In genomic region chr9:40628130-40629069, GRCm38 (mm10) we compare ENCODE assay signal across 8 mouse cellular contexts. TPM values are rescaled to one million over a fixed set of nuclear protein-coding genes. Genes with fewer than 3 reads are reported as not detected.
A peak's percentile ranks its signal among the peaks of the same experiment; 100 is the strongest.
DNase-seq lines count a peak whose midpoint lies in the region; ATAC-seq lines count a peak whose summit lies in the region.

No protein-coding gene starts in this region.

- no peak for ATAC-seq in CD4-positive, CD25-positive, alpha-beta regulatory T cell, adult 4 months
- no peak for ATAC-seq in embryonic facial prominence, embryonic 11.5 days (replicated peaks; ENCODE audit: insufficient number of reproducible peaks, low FRiP score, low TSS enrichment, low read depth)
- ATAC-seq in kidney, embryonic 14.5 days (ENCODE audit: low FRiP score, low TSS enrichment), result peak; percentile 58; the same call in 1 of the 2 replicates
- ATAC-seq in liver, embryonic 16.5 days (ENCODE audit: low read depth), result peak; percentile 61

- H3K9me3 ChIP-seq in embryonic facial prominence, embryonic 11.5 days (replicated peaks; ENCODE audit: control insufficient read depth, low read length), result no peaks in the 10 kb centered on the region
- no peaks in the 10 kb centered on the region for H3K9me3 ChIP-seq in kidney, embryonic 14.5 days (ENCODE audit: control insufficient read depth, low read length)
- no peaks in the 10 kb centered on the region for H3K9me3 ChIP-seq in liver, embryonic 16.5 days (replicated peaks; ENCODE audit: control insufficient read depth, low read length)

- no peak overlapping the region for H3K4me2 ChIP-seq in embryonic facial prominence, embryonic 11.5 days (ENCODE audit: low read depth, low read length)
- H3K4me2 ChIP-seq in kidney, embryonic 14.5 days (replicated peaks; ENCODE audit: low read depth, low read length), result no peak overlapping the region
- H3K4me2 ChIP-seq in liver, embryonic 16.5 days (ENCODE audit: low read depth, low read length), result no peak overlapping the region

- H3K27me3 ChIP-seq in embryonic facial prominence, embryonic 11.5 days (ENCODE audit: control insufficient read depth, insufficient read depth, low read length), result no peaks in the 10 kb centered on the region
- no peaks in the 10 kb centered on the region for H3K27me3 ChIP-seq in kidney, embryonic 14.5 days (ENCODE audit: control insufficient read depth, insufficient read depth, low read length)
- no peaks in the 10 kb centered on the region for H3K27me3 ChIP-seq in liver, embryonic 16.5 days (ENCODE audit: control insufficient read depth, insufficient read depth, low read depth, low read length)

- H3K4me3 ChIP-seq in embryonic facial prominence, embryonic 11.5 days (ENCODE audit: low read depth, low read length), result no peak overlapping the region
- no peak overlapping the region for H3K4me3 ChIP-seq in kidney, embryonic 14.5 days (ENCODE audit: low read length)
- no peak overlapping the region for H3K4me3 ChIP-seq in liver, embryonic 16.5 days (ENCODE audit: low read depth, low read length)

- WGBS in embryonic facial prominence, embryonic 11.5 days, result 65% methylated on average over 20 of the region's 20 CpGs
- WGBS in kidney, embryonic 14.5 days, result 67% methylated on average over 20 of the region's 20 CpGs
- WGBS in liver, embryonic 16.5 days (ENCODE audit: insufficient replicate concordance), result 52% methylated on average over 20 of the region's 20 CpGs

- peak; percentile 17 for DNase-seq in CD4-positive, CD25-positive, alpha-beta regulatory T cell, adult 2 months (ENCODE audit: low read depth, low spot score)
- peak; percentile 29 for DNase-seq in thymus, postnatal 4 days
- DNase-seq in thymus, adult 18-20 months, result no peak
- peak; percentile 77 for DNase-seq in embryonic facial prominence, embryonic 11.5 days (ENCODE audit: low spot score)
- DNase-seq in retina, postnatal 1 day, result peak; percentile 81

- H3K9ac ChIP-seq in embryonic facial prominence, embryonic 11.5 days (replicated peaks; ENCODE audit: low read length), result no peak overlapping the region
- no peak overlapping the region for H3K9ac ChIP-seq in kidney, embryonic 14.5 days (ENCODE audit: low read depth, low read length)
- no peak overlapping the region for H3K9ac ChIP-seq in liver, embryonic 16.5 days (ENCODE audit: low read depth, low read length)

- H3K36me3 ChIP-seq in embryonic facial prominence, embryonic 11.5 days (replicated peaks; ENCODE audit: control insufficient read depth, insufficient read depth, low read depth, low read length), result no peaks in the 10 kb centered on the region
- H3K36me3 ChIP-seq in kidney, embryonic 14.5 days (ENCODE audit: control insufficient read depth, insufficient read depth, low read length), result no peaks in the 10 kb centered on the region
- no peaks in the 10 kb centered on the region for H3K36me3 ChIP-seq in liver, embryonic 16.5 days (ENCODE audit: control insufficient read depth, insufficient read depth)

- H3K27ac ChIP-seq in embryonic facial prominence, embryonic 11.5 days (replicated peaks; ENCODE audit: low read depth, low read length), result no peak overlapping the region
- no peak overlapping the region for H3K27ac ChIP-seq in kidney, embryonic 14.5 days (ENCODE audit: low read depth, low read length)
- H3K27ac ChIP-seq in liver, embryonic 16.5 days (ENCODE audit: low read length), result no peak overlapping the region

- H3K4me1 ChIP-seq in embryonic facial prominence, embryonic 11.5 days (ENCODE audit: control insufficient read depth, insufficient read depth, low read length), result no peaks in the 10 kb centered on the region
- peaks cover 9% of the 10 kb centered on the region for H3K4me1 ChIP-seq in kidney, embryonic 14.5 days (ENCODE audit: control insufficient read depth, insufficient read depth, low read length)
- H3K4me1 ChIP-seq in liver, embryonic 16.5 days (ENCODE audit: control insufficient read depth, low read depth, low read length), result peaks cover 3% of the 10 kb centered on the region; the same call in 1 of the 2 replicates

RNA-seq across cellular contexts. Expression of gene Gm21915, which starts 42.0 kb away (rescaled TPM):
- polyA plus RNA-seq in CD4-positive, CD25-positive, alpha-beta regulatory T cell, adult 4 months (2017; shearing (Covaris generic)), result not detected
- polyA plus RNA-seq in embryonic facial prominence, embryonic 11.5 days (2014; fragmentation: Nextera tagmentation; extraction: Ambion mirVana), result not detected in 2 replicates
- not detected in 2 replicates for polyA plus RNA-seq in kidney, embryonic 14.5 days (2014; fragmentation: Nextera tagmentation; extraction: Ambion mirVana)
- polyA plus RNA-seq in liver, embryonic 16.5 days (2015; fragmentation: Nextera tagmentation; extraction: Ambion mirVana), result not detected in 2 replicates

RNA-seq across cellular contexts. Expression of gene Clmp, which starts 57.4 kb away (rescaled TPM):
- polyA plus RNA-seq in CD4-positive, CD25-positive, alpha-beta regulatory T cell, adult 4 months (2017; shearing (Covaris generic)), result under 1 TPM in 1 of 2 experiments, not detected in 1; 0.42 TPM
- polyA plus RNA-seq in embryonic facial prominence, embryonic 11.5 days (2014; fragmentation: Nextera tagmentation; extraction: Ambion mirVana), result 59.8 and 72.3 TPM in 2 replicates
- polyA plus RNA-seq in kidney, embryonic 14.5 days (2014; fragmentation: Nextera tagmentation; extraction: Ambion mirVana), result 39.0 and 41.5 TPM in 2 replicates
- polyA plus RNA-seq in liver, embryonic 16.5 days (2015; fragmentation: Nextera tagmentation; extraction: Ambion mirVana), result 0.61 and 1.2 TPM in 2 replicates

Comparison
In these comparisons a context has a peak if more than half of its experiments do, and no peak if none do; other contexts are left out.
1. DNase-seq: peak in CD4-positive, CD25-positive, alpha-beta regulatory T cell, adult 2 months (single experiment), thymus, postnatal 4 days (single experiment), embryonic facial prominence, embryonic 11.5 days (single experiment) and retina, postnatal 1 day (single experiment); none in thymus, adult 18-20 months (0 of 2).
2. ATAC-seq: peak in kidney, embryonic 14.5 days (single experiment) and liver, embryonic 16.5 days (single experiment); none in CD4-positive, CD25-positive, alpha-beta regulatory T cell, adult 4 months (single experiment) and embryonic facial prominence, embryonic 11.5 days (single experiment).
3. RNA of gene Clmp, which starts 57.4 kb away (polyA plus RNA-seq): 59.8 to 72.3 TPM in embryonic facial prominence, embryonic 11.5 days and 39.0 to 41.5 TPM in kidney, embryonic 14.5 days; 0.61 to 1.2 TPM in liver, embryonic 16.5 days and 0.42 TPM in CD4-positive, CD25-positive, alpha-beta regulatory T cell, adult 4 months; every median in the first group is over 10 times any median in the second.